Mouse (Mus musculus) forebrain, embryonic 16.5 days (tissue): ENCODE measurements around the gene Lmo1. TPM values are rescaled to one million over a fixed set of nuclear protein-coding genes. Genes with fewer than 3 reads are reported as not detected.
"Not testable (repeated sequence)": the region's sequence is repeated elsewhere in the genome, so short reads cannot be mapped to it uniquely, and the experiment has no call there.

Source experiments
- ATAC-seq: fragments of 200-750 bp; cut with Nextera tagmentation; 2 replicates; pipeline ENCODE4 v1.8.0; 2017; ENCODE audit warnings: mild to moderate bottlenecking, moderate library complexity
- H3K27ac ChIP-seq: fragments of 300-500 bp; sonication (generic); 2 replicates; pipeline ENCODE4 v1.5.1; 2014; ENCODE audit warnings: low read length, control low read depth
- H3K27me3 ChIP-seq: fragments of 300-500 bp; sonication (generic); replicated peaks from 2 replicates; pipeline ENCODE4 v1.6.1; 2014; ENCODE audit warnings: low read length; ENCODE audit not compliant: control insufficient read depth, insufficient read depth
- H3K36me3 ChIP-seq: fragments of 300-500 bp; sonication (generic); 2 replicates; pipeline ENCODE4 v1.6.1; 2014; ENCODE audit not compliant: control insufficient read depth, insufficient read depth
- H3K4me1 ChIP-seq: fragments of 300-500 bp; sonication (generic); replicated peaks from 2 replicates; pipeline ENCODE4 v1.6.1; 2014; ENCODE audit warnings: low read length; ENCODE audit not compliant: control insufficient read depth, insufficient read depth
- H3K4me2 ChIP-seq: fragments of 300-500 bp; sonication (generic); 2 replicates; pipeline ENCODE4 v1.6.1; 2014; ENCODE audit warnings: mild to moderate bottlenecking, low read length, control low read depth
- H3K4me3 ChIP-seq: fragments of 300-500 bp; sonication (generic); replicated peaks from 2 replicates; pipeline ENCODE4 v1.5.1; 2014; ENCODE audit warnings: mild to moderate bottlenecking, low read length, control low read depth
- H3K9ac ChIP-seq: fragments of 300-500 bp; sonication (generic); replicated peaks from 2 replicates; pipeline ENCODE4 v1.6.1; 2014; ENCODE audit warnings: low read depth, low read length, control low read depth
- H3K9me3 ChIP-seq: fragments of 300-500 bp; sonication (generic); 2 replicates; pipeline ENCODE4 v1.6.1; 2016; ENCODE audit warnings: low read length; ENCODE audit not compliant: control insufficient read depth
- WGBS: fragments of 180-500 bp; shearing (Covaris S2); extraction: QIAGEN DNeasy Blood & Tissue Kit; methylation state at CpG from one replicate; pipeline ENCODE4 v1.1.7; 2014; 5-methylcytosine and 5-hydroxymethylcytosine counted together
- polyA plus RNA-seq: library from polyadenylated mRNA; unstranded; fragments of >200 nt; fragmentation: Nextera tagmentation; extraction: Ambion mirVana; gene quantifications from 2 replicates; pipeline ENCODE4 v1.2.1, GENCODE M21; 2015

The Lmo1 gene
- polyA plus RNA-seq, 1 experiment from 2014 or later, result 64.2 TPM

- no peak overlapping the region for H3K4me3 ChIP-seq
- no peaks in the 10 kb centered on the region for H3K36me3 ChIP-seq
- H3K27me3 ChIP-seq, result peaks cover 10% of the 10 kb centered on the region; the same call in 1 of the 2 replicates
- no peaks in the 10 kb centered on the region for H3K4me1 ChIP-seq
- no peak overlapping the region for H3K9ac ChIP-seq
- ATAC-seq, result peak; percentile 73
- no peak overlapping the region for H3K27ac ChIP-seq
- WGBS, result 21% methylated on average over 6 of the region's 6 CpGs
- no peak overlapping the region for H3K4me2 ChIP-seq
- no peaks in the 10 kb centered on the region for H3K9me3 ChIP-seq
Observed at GRCm38 (mm10) chr7:109098145-109099018, 76.6 kb downstream of the Lmo1 start.

DNA sequence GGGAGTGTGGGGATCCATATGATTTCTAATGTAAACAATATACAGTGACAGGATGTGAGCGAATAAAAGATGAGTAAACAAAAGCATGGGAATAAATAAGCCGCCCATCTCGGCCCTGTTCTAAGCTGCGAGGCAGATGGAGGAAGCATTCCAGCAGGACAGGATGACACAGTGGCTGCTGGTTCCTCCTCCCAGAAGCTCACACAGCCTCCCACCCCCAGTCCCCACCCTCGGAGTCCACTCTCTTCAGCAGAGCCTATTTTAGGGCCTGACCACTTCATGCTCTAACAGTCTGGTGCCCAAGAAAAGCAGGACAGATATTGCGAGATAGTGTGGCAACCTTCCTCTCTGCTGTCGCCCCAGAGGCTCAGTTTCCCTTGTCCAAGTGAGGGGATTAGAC, 77.8 kb downstream of the Lmo1 start:
- H3K9ac ChIP-seq, result no peak overlapping the region
- H3K27ac ChIP-seq, result no peak overlapping the region
- peaks cover 8% of the 10 kb centered on the region; the same call in 1 of the 2 replicates for H3K27me3 ChIP-seq
- H3K4me1 ChIP-seq, result no peaks in the 10 kb centered on the region
- H3K4me2 ChIP-seq, result no peak overlapping the region
- no peak overlapping the region for H3K4me3 ChIP-seq
- ATAC-seq, result no peak
- WGBS, result 80% methylated on average over 7 of the region's 7 CpGs
- H3K9me3 ChIP-seq, result no peaks in the 10 kb centered on the region
- no peaks in the 10 kb centered on the region for H3K36me3 ChIP-seq

DNA sequence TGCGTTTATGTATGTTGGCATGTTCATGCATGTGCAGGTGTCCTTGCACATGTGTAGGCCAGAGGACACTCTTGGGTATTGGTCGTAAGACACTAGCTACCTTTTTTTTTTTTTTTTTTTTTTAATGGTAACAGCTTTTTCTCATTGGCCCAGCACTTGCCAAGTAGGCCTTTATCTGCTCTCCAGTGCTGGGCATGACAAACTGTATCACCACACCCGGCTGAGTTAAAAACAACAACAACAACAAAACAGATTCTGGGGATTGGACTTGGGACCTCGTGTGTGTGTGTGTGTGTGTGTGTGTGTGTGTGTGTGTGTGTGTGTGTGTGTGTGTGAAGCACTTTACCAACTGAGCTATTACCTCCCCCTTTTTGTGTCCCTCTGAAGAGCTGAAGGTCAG, 78.4 kb downstream of the Lmo1 start:
- H3K27me3 ChIP-seq, result peaks cover 4% of the 10 kb centered on the region; the same call in 1 of the 2 replicates
- no peak overlapping the region for H3K27ac ChIP-seq
- no peaks in the 10 kb centered on the region for H3K4me1 ChIP-seq
- no peaks in the 10 kb centered on the region for H3K36me3 ChIP-seq
- no peak overlapping the region for H3K9ac ChIP-seq
- no peak for ATAC-seq
- H3K9me3 ChIP-seq, result no peaks in the 10 kb centered on the region
- no peak overlapping the region for H3K4me3 ChIP-seq
- no peak overlapping the region for H3K4me2 ChIP-seq
- 75% methylated on average over 4 of the region's 4 CpGs for WGBS

- Histone ChIP-seq H3K36me3 (no peaks in the 10 kb centered on the region), H3K4me2 (no peak overlapping the region), H3K9me3 (no peaks in the 10 kb centered on the region), H3K27ac (no peak overlapping the region), H3K4me3 (no peak overlapping the region), H3K4me1 (no peaks in the 10 kb centered on the region), H3K9ac (no peak overlapping the region), H3K27me3 (no peaks in the 10 kb centered on the region)
- no CpG with 5 or more reads among the region's 7 CpGs for WGBS
- no peak for ATAC-seq
Observed at GRCm38 (mm10) chr7:109094294-109094693, 80.7 kb downstream of the Lmo1 start.

DNA sequence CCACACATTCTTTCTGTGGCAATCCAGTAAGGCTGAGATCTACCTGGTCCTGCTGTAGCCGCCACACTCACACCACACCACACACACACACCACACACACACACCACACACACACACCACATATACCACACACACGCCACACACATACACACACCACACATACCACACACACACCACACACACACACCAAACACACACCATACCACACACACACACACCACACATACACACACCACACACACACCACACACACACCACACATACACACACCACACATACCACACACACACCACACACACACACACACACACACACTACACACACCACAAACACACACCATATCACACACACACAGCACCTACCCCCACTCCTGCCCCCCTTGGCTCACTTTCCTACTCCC, 83.7 kb downstream of the Lmo1 start:
- H3K27ac ChIP-seq, H3K27me3 ChIP-seq, ATAC-seq, H3K9ac ChIP-seq, H3K4me3 ChIP-seq, H3K36me3 ChIP-seq, H3K9me3 ChIP-seq, H3K4me1 ChIP-seq, H3K4me2 ChIP-seq: not testable (repeated sequence)
- no CpG with 5 or more reads among the region's 2 CpGs for WGBS

Other genes with a start within 250 kb of the Lmo1 start
- not detected in 2 replicates for gene Nlrp10, start 245.0 kb downstream of the Lmo1 start, polyA plus RNA-seq
- 80.5 and 85.1 TPM in 2 replicates for gene Eif3f, start 240.8 kb downstream of the Lmo1 start, polyA plus RNA-seq
- gene Tub, start 224.9 kb downstream of the Lmo1 start, polyA plus RNA-seq, result 49.4 and 57.8 TPM in 2 replicates
- gene Ric3, start 91.9 kb downstream of the Lmo1 start, polyA plus RNA-seq, result 31.9 and 34.6 TPM in 2 replicates